Mouse (Mus musculus): ENCODE measurements around the gene Psmb4.

- TF ChIP-seq CTCF (conservative IDR thresholded peaks at IDR 0.05; ENCODE audit: insufficient read depth, insufficient read length, low read depth, low read length): no peak
- no peak for TF ChIP-seq POLR2A (IDR thresholded peaks at IDR 0.05; ENCODE audit: low read depth, low read length)
These were observed 4.9 kb downstream of the Psmb4 start for GRCm38 (mm10) chr3:94881840-94882239.
